Mouse (Mus musculus) heart, adult 9 months (tissue): ENCODE measurements at regions not wholly inside any gene's neighbourhood (a gene's known extent, or its start where the extent isn't known, plus 50 kb on each side); places are given as distances from the start of the nearest gene placed in this dataset.

Experiments
- DNase-seq, 2 experiments: peaks; one replicate each; pipeline ENCODE4 v3.0.0; 2022; ENCODE audit warnings: low spot score in 2 of 2

DNA sequence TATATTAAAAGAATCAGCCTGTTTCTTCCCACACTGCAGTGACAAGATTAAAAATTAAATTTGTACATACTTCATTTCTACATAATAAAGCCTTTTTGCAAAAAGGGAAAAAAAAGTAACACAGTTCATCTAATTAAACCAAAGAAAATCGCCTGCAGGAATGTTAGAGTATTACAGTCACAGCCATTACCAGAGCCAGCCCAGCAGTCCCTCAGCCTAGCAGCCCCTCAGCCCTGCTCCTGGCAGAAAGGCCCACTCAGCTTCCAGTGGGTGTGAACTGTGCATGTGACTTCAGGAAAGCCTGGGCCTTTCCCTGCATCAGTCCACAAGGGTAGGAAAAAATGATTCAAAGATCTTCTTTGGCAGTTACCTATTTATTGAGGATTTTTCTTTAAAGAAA is 256.8 kb upstream of the 3110018I06Rik start:
- DNase-seq: no peak

DNA sequence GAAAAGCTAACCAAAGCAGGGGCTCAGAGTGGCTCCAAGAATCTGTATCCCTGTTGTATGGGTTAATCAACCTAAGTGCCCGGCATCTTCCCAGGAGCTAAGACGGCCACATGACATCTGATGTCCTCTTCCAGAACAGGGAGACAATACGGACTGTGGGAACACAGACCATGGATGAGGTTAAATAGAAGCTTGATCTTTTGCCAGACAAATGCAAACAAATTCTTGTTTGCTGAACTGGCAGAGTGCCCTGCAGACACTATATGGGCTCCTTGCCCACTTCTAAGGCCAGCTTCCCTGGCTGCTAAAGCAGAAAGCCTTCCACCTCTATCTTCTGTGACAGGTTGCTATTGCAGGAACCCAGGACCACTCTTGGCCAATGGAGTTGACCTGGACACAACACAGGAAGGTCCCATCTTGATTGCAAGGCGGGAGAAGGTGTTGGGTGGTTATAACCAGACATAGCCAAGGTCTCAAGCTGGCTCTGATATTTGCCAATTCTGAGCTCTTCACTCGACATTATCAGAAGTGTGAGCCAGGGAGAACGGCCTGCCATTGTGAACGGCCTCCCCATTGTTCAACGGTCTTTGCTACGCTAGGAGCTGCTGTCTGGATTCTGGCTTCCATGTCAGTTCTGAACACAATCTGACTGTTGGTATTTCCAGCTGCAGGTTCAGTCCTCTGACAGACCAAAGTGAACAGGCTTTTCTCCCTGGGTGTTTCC is 237.5 kb upstream of the 3110018I06Rik start:
- no peak for DNase-seq

DNA sequence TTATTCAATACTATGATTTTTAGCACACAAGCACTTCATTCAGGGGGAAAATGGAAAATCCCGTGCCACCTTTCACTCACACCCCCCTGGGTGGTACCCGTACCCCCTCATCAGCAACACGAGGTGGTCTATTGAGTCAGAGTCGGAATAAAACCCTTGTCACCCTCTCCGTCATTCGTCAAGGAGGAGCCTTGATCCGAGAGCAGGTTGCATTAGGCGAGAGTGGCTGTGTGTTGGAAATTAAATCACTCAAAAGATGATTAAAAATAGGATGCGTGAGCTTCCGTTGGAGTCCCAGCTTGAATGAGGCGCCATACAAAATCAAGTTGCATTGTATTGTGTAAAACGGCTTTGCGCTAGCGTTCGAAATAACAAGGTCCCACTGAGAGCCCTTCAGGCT is 236.5 kb upstream of the 3110018I06Rik start:
- DNase-seq: no peak

- DNase-seq: no peak
Measured at GRCm38 (mm10) chr12:107262076-107262475, 226.4 kb upstream of the 3110018I06Rik start.

DNA sequence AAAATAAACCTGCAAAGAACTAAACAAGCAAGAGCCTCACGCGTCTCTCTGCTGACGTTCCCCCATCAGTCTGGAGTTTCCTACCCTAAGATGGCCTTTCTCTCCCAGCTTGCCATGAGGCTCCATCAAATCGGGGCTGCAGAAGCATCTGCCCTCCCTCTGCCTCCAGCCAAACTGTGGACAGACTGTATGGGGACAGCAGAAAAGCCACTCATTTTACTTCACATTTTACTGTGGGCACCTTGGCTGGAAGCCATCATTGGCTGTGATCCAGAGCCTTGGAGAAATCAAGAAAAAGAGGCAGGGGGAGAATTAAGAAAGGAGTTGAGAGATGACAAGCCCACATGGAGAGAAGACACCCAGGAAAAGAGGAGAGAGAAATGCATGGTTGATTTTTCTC is 225.9 kb upstream of the 3110018I06Rik start:
- no peak for DNase-seq

GRCm38 (mm10) chr12:107266696-107267095 is 221.7 kb upstream of the 3110018I06Rik start:
- DNase-seq: no peak

DNA sequence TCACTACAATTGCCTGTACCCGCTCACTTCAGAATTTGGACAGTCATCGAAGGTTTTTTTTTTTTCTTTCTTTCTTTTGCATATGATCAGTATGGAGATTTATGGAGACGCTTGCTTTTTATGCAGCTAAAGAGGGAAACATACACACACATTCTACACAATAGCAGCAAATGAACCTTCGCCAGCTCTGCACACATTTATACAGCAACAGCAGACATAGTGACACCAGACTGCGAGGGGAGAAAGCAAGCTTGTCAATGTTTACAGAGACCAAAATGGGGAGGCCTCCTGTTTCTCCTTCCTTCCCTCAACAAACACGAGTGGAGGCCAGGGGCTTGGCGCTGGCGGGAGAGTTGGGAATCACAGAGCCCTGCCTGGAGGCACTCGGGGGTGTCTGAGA is 202.8 kb upstream of the 3110018I06Rik start:
- no peak for DNase-seq

- DNase-seq: no peak
Measured at GRCm38 (mm10) chr12:107291377-107291776, 197.1 kb upstream of the 3110018I06Rik start.

DNA sequence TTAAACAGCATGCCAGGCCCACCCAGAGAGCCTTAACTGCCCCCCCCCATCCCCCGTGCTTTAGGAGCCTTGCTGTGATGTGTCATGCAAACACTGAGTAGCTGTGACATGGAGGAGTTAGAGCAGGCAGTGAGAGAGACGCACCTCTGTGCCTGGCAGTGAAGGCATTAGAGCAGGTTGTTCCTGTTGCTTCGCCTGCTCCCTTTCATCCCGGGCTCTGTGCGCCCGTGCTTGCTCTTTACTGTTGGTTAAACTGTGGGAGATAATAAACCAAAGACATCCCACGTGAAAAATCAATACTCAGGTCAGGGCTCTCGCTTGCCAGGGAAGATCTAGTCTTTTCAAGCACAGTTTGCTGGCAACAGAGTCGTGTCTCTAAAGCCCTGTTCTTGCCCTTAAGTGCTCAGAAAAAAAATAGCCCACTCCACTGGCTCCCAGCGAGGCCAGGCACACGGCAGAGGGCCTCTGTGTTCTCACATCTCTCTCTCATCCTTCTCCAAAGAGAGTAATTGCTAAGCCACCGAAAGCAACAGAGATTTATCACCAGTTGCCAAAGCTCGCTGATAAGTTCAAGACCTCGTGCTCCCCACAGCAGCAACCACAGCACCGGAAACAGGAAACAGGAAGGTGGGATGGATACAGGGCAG is 181.2 kb upstream of the 3110018I06Rik start:
- DNase-seq: no peak

DNA sequence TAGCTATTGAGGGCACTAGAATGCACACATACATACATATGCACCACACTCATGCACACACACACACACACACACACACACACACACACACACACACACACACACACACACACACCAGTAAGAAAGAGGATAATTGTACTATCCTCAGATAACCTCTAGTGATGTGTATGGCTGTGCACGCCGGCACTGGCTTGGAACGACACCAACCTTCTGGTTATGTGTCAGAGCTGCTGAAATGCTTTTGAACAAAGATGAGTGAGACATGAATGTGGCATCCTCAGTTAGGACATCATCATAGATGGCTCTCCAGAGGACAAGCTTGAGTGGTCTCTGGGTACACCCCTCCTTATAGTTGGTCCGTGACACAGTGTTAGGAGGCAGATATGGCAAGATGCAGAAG is 173.0 kb upstream of the 3110018I06Rik start:
- DNase-seq: no peak

- no peak for DNase-seq
Measured at GRCm38 (mm10) chr12:107322861-107323260, 165.6 kb upstream of the 3110018I06Rik start.

- DNase-seq: no peak
Measured at GRCm38 (mm10) chr12:107326101-107326500, 162.3 kb upstream of the 3110018I06Rik start.

GRCm38 (mm10) chr12:107327107-107327770 is 161.2 kb upstream of the 3110018I06Rik start:
- no peak for DNase-seq

- DNase-seq: no peak
Measured at GRCm38 (mm10) chr12:107328986-107329385, 159.4 kb upstream of the 3110018I06Rik start.

- DNase-seq: no peak
Measured at GRCm38 (mm10) chr12:107334366-107334765, 154.1 kb upstream of the 3110018I06Rik start.

DNA sequence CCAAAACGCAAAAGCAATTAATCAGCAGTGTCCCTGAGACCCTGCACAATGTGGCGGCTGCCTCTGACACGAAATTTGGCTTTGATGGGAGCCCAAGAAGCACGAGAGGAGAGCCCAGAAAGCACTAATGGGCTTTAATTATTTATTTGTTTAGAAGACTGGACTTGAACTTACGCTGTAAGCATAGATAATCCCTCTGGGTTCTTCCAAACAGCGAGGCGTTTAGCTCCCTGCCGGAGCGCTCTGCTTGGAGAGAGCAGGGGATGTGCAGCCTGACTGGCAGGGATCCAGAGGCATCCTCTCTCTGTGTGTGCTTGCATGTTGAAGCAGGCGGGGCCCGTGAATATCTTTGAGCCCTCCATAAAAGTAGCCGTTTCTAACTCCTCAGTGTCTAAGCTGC is 153.3 kb upstream of the 3110018I06Rik start:
- DNase-seq: no peak

DNA sequence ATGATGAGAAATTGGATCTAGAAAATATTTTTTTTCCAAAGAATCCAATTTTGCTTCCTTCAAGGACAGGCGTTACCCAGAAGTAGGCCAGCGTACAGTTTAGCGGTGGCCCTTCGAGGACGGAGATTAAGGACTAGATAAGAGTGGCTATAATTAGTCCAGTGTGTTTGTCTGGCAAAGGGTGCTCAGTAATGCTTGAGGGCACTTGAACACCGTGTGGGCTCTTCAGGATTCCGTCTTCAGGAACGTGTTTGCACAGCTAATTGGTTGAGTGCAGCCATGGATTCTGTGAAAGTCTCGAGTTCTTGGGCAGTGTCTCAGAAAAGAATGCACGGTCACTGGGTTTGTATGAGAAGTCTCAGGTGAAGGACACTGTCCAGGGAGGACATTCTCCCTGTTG is 149.7 kb upstream of the 3110018I06Rik start:
- no peak for DNase-seq

DNA sequence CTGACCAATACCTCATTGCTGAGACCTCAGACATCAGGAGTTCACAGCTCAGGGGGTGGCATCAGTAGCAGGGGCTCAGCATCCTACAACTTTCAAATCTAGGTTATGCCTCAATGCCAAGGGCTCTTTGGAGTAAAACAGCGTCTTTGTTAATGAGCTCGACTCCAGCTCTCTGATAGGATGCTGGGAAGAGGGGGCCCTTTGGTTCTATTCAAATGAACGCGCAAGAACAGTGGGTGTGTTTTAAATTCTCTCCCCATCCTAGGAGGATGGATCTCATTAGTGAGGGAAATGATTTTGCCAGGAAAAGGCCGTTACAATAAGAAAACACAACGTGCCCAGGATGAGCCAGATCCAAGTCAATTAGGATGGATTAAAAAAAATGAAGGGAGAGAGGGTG is 132.2 kb upstream of the 3110018I06Rik start:
- DNase-seq: no peak

DNA sequence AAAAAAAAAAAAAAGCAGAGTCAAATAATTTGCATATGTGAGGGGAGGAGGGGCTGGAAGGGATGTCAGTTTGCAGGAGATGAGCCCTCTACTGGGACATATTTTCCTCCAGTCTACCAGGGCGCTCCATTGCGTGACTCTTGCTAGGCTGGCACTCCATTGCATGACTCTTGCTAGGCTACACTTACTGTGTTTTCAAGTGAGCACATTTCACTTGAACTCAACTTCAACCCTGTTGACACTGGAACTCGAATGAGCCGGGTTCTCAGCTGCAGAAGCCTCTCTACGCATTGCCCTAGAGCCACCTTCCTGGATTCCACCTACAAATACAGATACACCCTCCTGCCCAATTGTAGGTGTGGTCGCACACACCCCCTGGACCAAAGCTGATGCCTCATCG is 131.5 kb upstream of the 3110018I06Rik start:
- DNase-seq: no peak

- no peak for DNase-seq
Measured at GRCm38 (mm10) chr12:107360511-107360910, 127.9 kb upstream of the 3110018I06Rik start.

DNA sequence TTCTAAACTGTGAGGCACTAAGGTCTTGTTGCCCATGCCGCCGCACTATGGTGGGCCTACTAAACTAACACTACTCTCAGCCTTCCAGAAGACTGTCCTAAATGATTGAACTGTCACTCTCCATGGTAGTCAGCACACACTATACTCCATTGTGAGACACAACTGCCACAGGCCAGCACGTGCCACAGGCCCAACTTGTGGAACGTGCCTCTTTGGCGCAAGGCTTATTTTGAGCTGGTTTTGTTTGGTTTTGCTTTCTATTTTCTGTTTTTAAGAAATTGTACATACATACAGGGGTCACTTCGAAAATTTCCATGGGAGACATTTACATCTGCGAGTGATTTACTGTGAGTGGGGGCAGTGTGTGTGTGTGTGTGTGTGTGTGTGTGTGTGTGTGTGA is 126.8 kb upstream of the 3110018I06Rik start:
- no peak for DNase-seq

DNA sequence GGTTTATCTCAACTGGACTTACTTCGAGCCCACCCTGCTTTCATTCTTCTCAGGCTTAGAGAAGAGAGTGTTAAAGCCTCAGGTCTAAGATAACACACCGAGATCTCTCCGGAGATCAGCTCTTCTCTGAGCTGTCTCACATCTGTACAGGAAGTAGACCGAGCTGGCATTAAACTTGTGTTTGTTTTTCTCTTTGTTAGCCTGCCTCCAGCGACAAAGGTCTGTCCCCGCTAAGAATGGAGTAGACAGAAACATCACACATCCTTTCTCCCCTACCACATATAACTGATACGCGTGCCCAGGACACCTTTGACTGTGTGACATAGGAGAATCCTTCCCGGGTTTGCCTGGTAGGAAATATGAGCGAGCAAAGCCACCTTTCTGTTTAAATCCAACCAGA is 126.3 kb upstream of the 3110018I06Rik start:
- DNase-seq: no peak

GRCm38 (mm10) chr12:107372254-107372653 is 116.2 kb upstream of the 3110018I06Rik start:
- no peak for DNase-seq
